Mouse (Mus musculus): ENCODE results near the gene Cuedc1. TPM values are rescaled to one million over a fixed set of nuclear protein-coding genes. Genes with fewer than 3 reads are reported as not detected.
"Not testable (repeated sequence)": the region's sequence is repeated elsewhere in the genome, so short reads cannot be mapped to it uniquely, and the experiment has no call there.

Cuedc1 gene
- polyA plus RNA-seq, 1 experiment from 2014 or later = 46.1 TPM

GRCm38 (mm10) chr11:88192595-88192994, 94.7 kb downstream of the Cuedc1 start:
- Histone ChIP-seq H3K4me1 (ENCODE audit: control insufficient read depth, insufficient read depth, low read length) (peaks cover 5% of the 10 kb centered on the region; the same call in 1 of the 2 replicates), H3K36me3 (ENCODE audit: control insufficient read depth, insufficient read depth, low read length) (no peaks in the 10 kb centered on the region), H3K27ac (ENCODE audit: low read length) (no peak overlapping the region), H3K27me3 (ENCODE audit: control insufficient read depth, insufficient read depth, low read depth, low read length) (peaks cover 31% of the 10 kb centered on the region), H3K9ac (ENCODE audit: low read depth, low read length) (no peak overlapping the region), H3K9me3 (replicated peaks; ENCODE audit: control insufficient read depth, low read length, poor library complexity, severe bottlenecking) (no peaks in the 10 kb centered on the region), H3K4me2 (ENCODE audit: low read length) (no peak overlapping the region), H3K4me3 (ENCODE audit: low read depth, low read length) (no peak overlapping the region)
- 18% methylated on average over 4 of the region's 4 CpGs for WGBS
- no peak for ATAC-seq

DNA sequence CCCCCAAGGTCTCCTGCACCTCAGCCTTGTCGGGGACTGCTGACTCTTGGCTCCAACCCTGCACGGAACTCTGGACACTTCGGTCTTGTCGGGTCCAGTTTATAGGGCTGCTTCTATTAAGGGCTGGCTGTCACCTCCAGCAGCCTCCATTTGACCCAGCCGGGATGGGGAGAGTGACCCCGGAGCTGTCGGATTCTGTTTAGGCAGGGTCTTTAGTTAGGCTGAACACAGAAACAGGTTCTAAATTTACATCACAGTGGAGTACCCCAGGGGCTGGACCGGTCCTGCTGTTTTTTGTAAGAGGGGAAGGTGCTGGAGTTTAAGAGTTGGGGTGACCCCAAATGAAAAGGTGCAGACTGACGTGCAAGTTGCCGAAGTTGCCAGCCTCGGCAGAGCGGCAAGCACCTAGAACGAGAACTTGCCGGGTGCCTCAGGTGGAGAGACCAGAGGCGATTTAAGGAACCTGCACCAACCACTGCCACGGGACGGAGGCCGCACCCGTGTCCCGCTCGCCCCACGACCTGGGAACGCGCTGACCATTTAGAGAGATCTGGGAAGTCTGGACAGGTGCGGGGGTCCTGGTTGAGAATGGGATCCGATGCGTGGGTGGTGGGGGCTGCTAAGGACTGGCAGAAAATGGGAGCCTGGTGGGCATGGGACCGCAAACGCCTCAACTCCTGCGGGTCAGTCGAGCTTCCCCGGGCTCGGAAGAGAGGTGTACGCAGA, 95.4 kb downstream of the Cuedc1 start:
- H3K9me3 ChIP-seq (replicated peaks; ENCODE audit: control insufficient read depth, low read length, poor library complexity, severe bottlenecking) = no peaks in the 10 kb centered on the region
- H3K36me3 ChIP-seq (ENCODE audit: control insufficient read depth, insufficient read depth, low read length) = no peaks in the 10 kb centered on the region
- peaks cover 31% of the 10 kb centered on the region for H3K27me3 ChIP-seq (ENCODE audit: control insufficient read depth, insufficient read depth, low read depth, low read length)
- H3K9ac ChIP-seq (ENCODE audit: low read depth, low read length) = no peak overlapping the region
- 11% methylated on average over 34 of the region's 34 CpGs for WGBS
- ATAC-seq = no peak
- no peak overlapping the region for H3K27ac ChIP-seq (ENCODE audit: low read length)
- peaks cover 2% of the 10 kb centered on the region; the same call in 1 of the 2 replicates for H3K4me1 ChIP-seq (ENCODE audit: control insufficient read depth, insufficient read depth, low read length)
- no peak overlapping the region for H3K4me2 ChIP-seq (ENCODE audit: low read length)
- no peak overlapping the region for H3K4me3 ChIP-seq (ENCODE audit: low read depth, low read length)

GRCm38 (mm10) chr11:88193824-88194696, 96.2 kb downstream of the Cuedc1 start:
- H3K4me3 ChIP-seq (ENCODE audit: low read depth, low read length) = no peak overlapping the region
- no peak overlapping the region for H3K27ac ChIP-seq (ENCODE audit: low read length)
- 15% methylated on average over 28 of the region's 29 CpGs for WGBS
- no peak for ATAC-seq
- H3K36me3 ChIP-seq (ENCODE audit: control insufficient read depth, insufficient read depth, low read length) = no peaks in the 10 kb centered on the region
- no peak overlapping the region for H3K4me2 ChIP-seq (ENCODE audit: low read length)
- peaks cover 2% of the 10 kb centered on the region; the same call in 1 of the 2 replicates for H3K4me1 ChIP-seq (ENCODE audit: control insufficient read depth, insufficient read depth, low read length)
- no peak overlapping the region for H3K9ac ChIP-seq (ENCODE audit: low read depth, low read length)
- no peaks in the 10 kb centered on the region for H3K9me3 ChIP-seq (replicated peaks; ENCODE audit: control insufficient read depth, low read length, poor library complexity, severe bottlenecking)
- H3K27me3 ChIP-seq (ENCODE audit: control insufficient read depth, insufficient read depth, low read depth, low read length) = peaks cover 31% of the 10 kb centered on the region

DNA sequence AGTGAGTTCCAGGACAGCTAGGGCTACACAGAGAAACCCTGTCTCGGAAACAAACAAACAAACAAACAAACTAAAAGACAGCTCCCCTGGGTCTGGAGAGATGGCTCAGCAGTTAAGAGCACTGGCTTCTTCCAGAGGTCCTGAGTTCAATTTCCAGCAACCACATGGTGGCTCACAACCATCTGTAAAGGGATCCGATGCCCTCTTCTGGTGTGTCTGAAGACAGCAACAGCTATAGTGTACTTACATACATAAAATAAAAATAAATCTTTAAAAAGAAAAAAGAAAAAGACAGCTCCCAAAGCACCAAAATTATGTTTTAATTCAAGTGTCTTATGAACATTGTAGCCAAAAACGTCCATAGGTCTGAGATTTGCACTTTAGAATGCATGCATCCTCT, 97.8 kb downstream of the Cuedc1 start:
- 82% methylated on average over 3 of the region's 3 CpGs for WGBS
- ATAC-seq; H3K4me1 ChIP-seq (ENCODE audit: control insufficient read depth, insufficient read depth, low read length): not testable (repeated sequence)

DNA sequence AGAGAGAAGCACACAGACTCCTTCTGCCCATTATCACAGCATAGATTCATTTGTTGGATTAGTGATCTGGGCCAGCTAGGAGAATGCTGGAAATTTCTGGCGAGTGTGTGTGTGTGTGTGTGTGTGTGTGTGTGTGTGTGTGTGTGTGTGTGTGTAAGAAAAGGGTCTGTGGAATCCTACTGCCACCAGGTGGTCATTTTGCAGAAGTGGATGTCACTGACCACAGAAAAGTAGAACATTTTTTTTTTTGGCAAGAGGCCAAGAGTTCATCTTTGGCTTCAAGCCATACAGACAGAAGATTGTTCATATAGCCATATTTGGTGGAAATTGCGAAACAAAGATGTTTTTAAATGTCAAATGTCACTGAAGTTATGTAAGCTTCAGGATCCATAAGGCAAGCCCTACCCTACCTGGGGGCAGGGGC, 99.3 kb downstream of the Cuedc1 start:
- H3K27ac ChIP-seq (ENCODE audit: low read length) = no peak overlapping the region
- ATAC-seq = no peak

More for the DNA sequence above, 97.8 kb downstream of the Cuedc1 start:
- H3K27me3 ChIP-seq (ENCODE audit: control insufficient read depth, insufficient read depth, low read depth, low read length) = peaks cover 29% of the 10 kb centered on the region
- not testable (repeated sequence) for H3K27ac ChIP-seq (ENCODE audit: low read length); H3K36me3 ChIP-seq (ENCODE audit: control insufficient read depth, insufficient read depth, low read length); H3K4me2 ChIP-seq (ENCODE audit: low read length); H3K9me3 ChIP-seq (replicated peaks; ENCODE audit: control insufficient read depth, low read length, poor library complexity, severe bottlenecking); H3K4me3 ChIP-seq (ENCODE audit: low read depth, low read length); H3K9ac ChIP-seq (ENCODE audit: low read depth, low read length)

GRCm38 (mm10) chr11:88198223-88198622, 100.4 kb downstream of the Cuedc1 start:
- H3K9ac ChIP-seq (ENCODE audit: low read depth, low read length) = no peak overlapping the region
- H3K4me2 ChIP-seq (ENCODE audit: low read length) = no peak overlapping the region
- no peaks in the 10 kb centered on the region for H3K36me3 ChIP-seq (ENCODE audit: control insufficient read depth, insufficient read depth, low read length)
- H3K27me3 ChIP-seq (ENCODE audit: control insufficient read depth, insufficient read depth, low read depth, low read length) = peaks cover 10% of the 10 kb centered on the region
- no peak overlapping the region for H3K27ac ChIP-seq (ENCODE audit: low read length)
- 10% methylated on average over 4 of the region's 4 CpGs for WGBS
- H3K9me3 ChIP-seq (replicated peaks; ENCODE audit: control insufficient read depth, low read length, poor library complexity, severe bottlenecking) = no peaks in the 10 kb centered on the region
- no peak overlapping the region for H3K4me3 ChIP-seq (ENCODE audit: low read depth, low read length)
- no peak for ATAC-seq
- peaks cover 7% of the 10 kb centered on the region for H3K4me1 ChIP-seq (ENCODE audit: control insufficient read depth, insufficient read depth, low read length)

More for the DNA sequence above, 99.3 kb downstream of the Cuedc1 start:
- Histone ChIP-seq H3K9me3 (replicated peaks; ENCODE audit: control insufficient read depth, low read length, poor library complexity, severe bottlenecking) (no peaks in the 10 kb centered on the region), H3K4me3 (ENCODE audit: low read depth, low read length) (no peak overlapping the region), H3K27me3 (ENCODE audit: control insufficient read depth, insufficient read depth, low read depth, low read length) (peaks cover 21% of the 10 kb centered on the region), H3K4me1 (ENCODE audit: control insufficient read depth, insufficient read depth, low read length) (peaks cover 2% of the 10 kb centered on the region; the same call in 1 of the 2 replicates), H3K4me2 (ENCODE audit: low read length) (no peak overlapping the region), H3K36me3 (ENCODE audit: control insufficient read depth, insufficient read depth, low read length) (no peaks in the 10 kb centered on the region), H3K9ac (ENCODE audit: low read depth, low read length) (0 out of 2 replicates have a peak overlapping the region, but pooled peaks have one; percentile 38)
- 4% methylated on average over 2 of the region's 2 CpGs for WGBS

- Histone ChIP-seq H3K4me1 (ENCODE audit: control insufficient read depth, insufficient read depth, low read length) (peaks cover 17% of the 10 kb centered on the region), H3K4me2 (ENCODE audit: low read length) (no peak overlapping the region), H3K36me3 (ENCODE audit: control insufficient read depth, insufficient read depth, low read length) (no peaks in the 10 kb centered on the region), H3K4me3 (ENCODE audit: low read depth, low read length) (no peak overlapping the region), H3K9me3 (replicated peaks; ENCODE audit: control insufficient read depth, low read length, poor library complexity, severe bottlenecking) (no peaks in the 10 kb centered on the region), H3K27me3 (ENCODE audit: control insufficient read depth, insufficient read depth, low read depth, low read length) (no peaks in the 10 kb centered on the region), H3K27ac (ENCODE audit: low read length) (no peak overlapping the region), H3K9ac (ENCODE audit: low read depth, low read length) (no peak overlapping the region)
- ATAC-seq = no peak
- WGBS = 88% methylated on average over 2 of the region's 2 CpGs
Observed at GRCm38 (mm10) chr11:88201172-88201571, 103.3 kb downstream of the Cuedc1 start.

GRCm38 (mm10) chr11:88202077-88202476, 104.2 kb downstream of the Cuedc1 start:
- Histone ChIP-seq H3K27ac (ENCODE audit: low read length) (no peak overlapping the region), H3K9ac (ENCODE audit: low read depth, low read length) (no peak overlapping the region), H3K4me3 (ENCODE audit: low read depth, low read length) (no peak overlapping the region), H3K9me3 (replicated peaks; ENCODE audit: control insufficient read depth, low read length, poor library complexity, severe bottlenecking) (no peaks in the 10 kb centered on the region), H3K36me3 (ENCODE audit: control insufficient read depth, insufficient read depth, low read length) (no peaks in the 10 kb centered on the region), H3K4me2 (ENCODE audit: low read length) (no peak overlapping the region), H3K4me1 (ENCODE audit: control insufficient read depth, insufficient read depth, low read length) (peaks cover 17% of the 10 kb centered on the region), H3K27me3 (ENCODE audit: control insufficient read depth, insufficient read depth, low read depth, low read length) (no peaks in the 10 kb centered on the region)
- no peak for ATAC-seq
- 6% methylated on average over 2 of the region's 2 CpGs for WGBS

Measured in midbrain, embryonic 16.5 days (tissue).